ENCODE assay signal across 12 mouse cellular contexts in genomic region chr6:137327718-137328117, GRCm38 (mm10).
DNase-seq lines count a peak whose midpoint lies in the region; ATAC-seq and TF ChIP-seq lines count a peak whose summit lies in the region.
"Had no signal": no experiment of that assay in that cellular context is flagged by ENCODE, and none has a peak within 500 bp of the region (broad histone marks: within the 10 kb centered on the region; RNA-seq: fewer than 3 reads in every experiment).

No protein-coding gene starts in this region.

- WGBS in hindbrain, postnatal 0 days = 43% methylated on average over 9 of the region's 9 CpGs

- no peak for TF ChIP-seq CTCF in brain, embryonic 14.5 days (IDR thresholded peaks at IDR 0.05; ENCODE audit: borderline replicate concordance, extremely low read depth, insufficient read depth, insufficient read length)
- no peak for TF ChIP-seq CTCF in hindbrain, postnatal 0 days (IDR thresholded peaks at IDR 0.05; ENCODE audit: low read depth)

- intact Hi-C loops in gastrocnemius, postnatal 36 days (cut with DNase I) = no loop called here

- no peak overlapping the region for H3K9ac ChIP-seq in hindbrain, postnatal 0 days (replicated peaks; ENCODE audit: low read length)
- H3K9ac ChIP-seq: liver, embryonic 12.5 days had no signal

- H3K27me3 ChIP-seq in hindbrain, postnatal 0 days (ENCODE audit: insufficient read depth, low read length) = no peaks in the 10 kb centered on the region
- H3K27me3 ChIP-seq: liver, embryonic 12.5 days had no signal

- peak; percentile 52; the same call in 1 of the 2 replicates for ATAC-seq in hindbrain, postnatal 0 days
- ATAC-seq: liver, embryonic 12.5 days had no signal

- DNase-seq in retina, postnatal 1 day = peak; percentile 67
- no peak for DNase-seq in retina, embryonic 14.5 days (ENCODE audit: low spot score)
- peak; percentile 83 for DNase-seq in brain, embryonic 14.5 days (ENCODE audit: low read depth)
- peak; percentile 60 for DNase-seq in hindbrain, postnatal 0 days (ENCODE audit: low spot score)
- DNase-seq in testis, postnatal 14 days (ENCODE audit: low spot score) = peak; percentile 22
- DNase-seq in spleen, postnatal 36 days (ENCODE audit: low spot score in 2 of 2) = no peak
- no peak for DNase-seq in gastrocnemius, postnatal 36 days
- DNase-seq in natural killer cell, adult 2 months (ENCODE audit: low spot score in 2 of 2) = no peak
- DNase-seq: heart, postnatal 14 days; right cerebral cortex, postnatal 14 days; thymus, postnatal 4 days had no signal

- H3K4me3 ChIP-seq in hindbrain, postnatal 0 days (ENCODE audit: low read length) = no peak overlapping the region
- H3K4me3 ChIP-seq: liver, embryonic 12.5 days had no signal

- H3K4me1 ChIP-seq in hindbrain, postnatal 0 days (ENCODE audit: insufficient read depth, low read length) = no peaks in the 10 kb centered on the region
- H3K4me1 ChIP-seq: liver, embryonic 12.5 days had no signal

- no peaks in the 10 kb centered on the region for H3K9me3 ChIP-seq in hindbrain, postnatal 0 days (ENCODE audit: low read length)

- no peak for TF ChIP-seq POLR2A in brain, embryonic 14.5 days (IDR thresholded peaks at IDR 0.05; ENCODE audit: borderline replicate concordance, extremely low read depth, insufficient read depth, insufficient read length, poor library complexity, severe bottlenecking)

- H3K27ac ChIP-seq in hindbrain, postnatal 0 days = no peak overlapping the region
- H3K27ac ChIP-seq: liver, embryonic 12.5 days had no signal

- H3K36me3 ChIP-seq in hindbrain, postnatal 0 days (ENCODE audit: insufficient read depth, low read length) = no peaks in the 10 kb centered on the region
- H3K36me3 ChIP-seq: liver, embryonic 12.5 days had no signal

- no peak overlapping the region for H3K4me2 ChIP-seq in hindbrain, postnatal 0 days (ENCODE audit: low read depth, low read length)
- H3K4me2 ChIP-seq: liver, embryonic 12.5 days had no signal

Comparison
In these comparisons a context has a peak if more than half of its experiments do, and no peak if none do; other contexts are left out.
1. DNase-seq: peak in retina, postnatal 1 day (single experiment), brain, embryonic 14.5 days (single experiment), hindbrain, postnatal 0 days (single experiment) and testis, postnatal 14 days (single experiment); none in retina, embryonic 14.5 days (single experiment), spleen, postnatal 36 days (0 of 2), gastrocnemius, postnatal 36 days (0 of 2) and natural killer cell, adult 2 months (0 of 2).